Mouse (Mus musculus): ENCODE measurements around the gene Mcrip2. TPM values are rescaled to one million over a fixed set of nuclear protein-coding genes. Genes with fewer than 3 reads are reported as not detected.

Gene Mcrip2
- polyA plus RNA-seq, 1 experiment from 2014 or later = 11.1 TPM

GRCm38 (mm10) chr17:25880196-25880910 lies 11.8 kb upstream of the Mcrip2 start, which contains the start of gene Wfikkn1:
Wfikkn1 (minus strand) TSS chr17:25880858.
- no peaks in the 10 kb centered on the region for H3K27me3 ChIP-seq
- no peak within 1 kb of the TSS for H3K4me3 ChIP-seq
- H3K4me2 ChIP-seq = no peak within 1 kb of the TSS
- H3K9me3 ChIP-seq = no peaks in the 10 kb centered on the region
- peak within 1 kb of the TSS; percentile 11; the same call in 1 of the 2 replicates for H3K27ac ChIP-seq
- WGBS = 30% methylated on average over 5 of the region's 5 CpGs
- peaks cover 30% of the 10 kb centered on the region for H3K4me1 ChIP-seq
- H3K9ac ChIP-seq = peak within 1 kb of the TSS; percentile 41
- peaks cover 71% of the 10 kb centered on the region for H3K36me3 ChIP-seq
- ATAC-seq (ENCODE audit: insufficient number of reproducible peaks, insufficient read depth, low FRiP score, low TSS enrichment, low read depth) = no peak

GRCm38 (mm10) chr17:25879750-25880149 lies 11.2 kb upstream of the Mcrip2 start:
- H3K9ac ChIP-seq = 0 out of 2 replicates have a peak overlapping the region, but pooled peaks have one; percentile 16
- H3K4me3 ChIP-seq = no peak overlapping the region
- ATAC-seq (ENCODE audit: insufficient number of reproducible peaks, insufficient read depth, low FRiP score, low TSS enrichment, low read depth) = no peak
- no peak overlapping the region for H3K27ac ChIP-seq
- H3K27me3 ChIP-seq = no peaks in the 10 kb centered on the region
- peaks cover 65% of the 10 kb centered on the region for H3K36me3 ChIP-seq
- 69% methylated on average over 8 of the region's 8 CpGs for WGBS
- H3K4me2 ChIP-seq = no peak overlapping the region
- peaks cover 30% of the 10 kb centered on the region for H3K4me1 ChIP-seq
- H3K9me3 ChIP-seq = no peaks in the 10 kb centered on the region

- no peaks in the 10 kb centered on the region for H3K9me3 ChIP-seq
- no peaks in the 10 kb centered on the region for H3K27me3 ChIP-seq
- peaks cover 60% of the 10 kb centered on the region for H3K36me3 ChIP-seq
- H3K4me1 ChIP-seq = peaks cover 30% of the 10 kb centered on the region
- no peak overlapping the region for H3K9ac ChIP-seq
- H3K27ac ChIP-seq = no peak overlapping the region
- WGBS = 45% methylated on average over 4 of the region's 4 CpGs
- H3K4me3 ChIP-seq = no peak overlapping the region
- no peak overlapping the region for H3K4me2 ChIP-seq
- no peak for ATAC-seq (ENCODE audit: insufficient number of reproducible peaks, insufficient read depth, low FRiP score, low TSS enrichment, low read depth)
Observed at GRCm38 (mm10) chr17:25879261-25879660, 10.7 kb upstream of the Mcrip2 start.

- no peaks in the 10 kb centered on the region for H3K27me3 ChIP-seq
- no peak for ATAC-seq (ENCODE audit: insufficient number of reproducible peaks, insufficient read depth, low FRiP score, low TSS enrichment, low read depth)
- H3K27ac ChIP-seq = no peak overlapping the region
- no peaks in the 10 kb centered on the region for H3K9me3 ChIP-seq
- WGBS = 89% methylated on average over 19 of the region's 19 CpGs
- H3K9ac ChIP-seq = no peak overlapping the region
- no peak overlapping the region for H3K4me2 ChIP-seq
- H3K4me3 ChIP-seq = no peak overlapping the region
- H3K36me3 ChIP-seq = peaks cover 55% of the 10 kb centered on the region
- peaks cover 36% of the 10 kb centered on the region for H3K4me1 ChIP-seq
Observed at GRCm38 (mm10) chr17:25878611-25879180, 10.1 kb upstream of the Mcrip2 start.

- Histone ChIP-seq H3K27me3 (no peaks in the 10 kb centered on the region), H3K4me1 (peaks cover 36% of the 10 kb centered on the region), H3K9ac (no peak overlapping the region), H3K9me3 (no peaks in the 10 kb centered on the region), H3K36me3 (peaks cover 47% of the 10 kb centered on the region), H3K4me3 (no peak overlapping the region), H3K4me2 (no peak overlapping the region), H3K27ac (no peak overlapping the region)
- 91% methylated on average over 32 of the region's 32 CpGs for WGBS
- no peak for ATAC-seq (ENCODE audit: insufficient number of reproducible peaks, insufficient read depth, low FRiP score, low TSS enrichment, low read depth)
Observed at GRCm38 (mm10) chr17:25877741-25878610, 9.4 kb upstream of the Mcrip2 start.

- WGBS = 95% methylated on average over 3 of the region's 3 CpGs
- no peak for ATAC-seq (ENCODE audit: insufficient number of reproducible peaks, insufficient read depth, low FRiP score, low TSS enrichment, low read depth)
- Histone ChIP-seq H3K4me2 (no peak overlapping the region), H3K4me3 (no peak overlapping the region), H3K4me1 (peaks cover 36% of the 10 kb centered on the region), H3K36me3 (peaks cover 38% of the 10 kb centered on the region), H3K27me3 (no peaks in the 10 kb centered on the region), H3K9ac (no peak overlapping the region), H3K27ac (no peak overlapping the region), H3K9me3 (no peaks in the 10 kb centered on the region)
Observed at GRCm38 (mm10) chr17:25877025-25877424, 8.5 kb upstream of the Mcrip2 start.

GRCm38 (mm10) chr17:25876347-25876915 lies 7.9 kb upstream of the Mcrip2 start:
- H3K27ac ChIP-seq = no peak overlapping the region
- 54% methylated on average over 10 of the region's 10 CpGs for WGBS

GRCm38 (mm10) chr17:25875171-25876136 lies 6.9 kb upstream of the Mcrip2 start:
- 1% methylated on average over 59 of the region's 59 CpGs for WGBS
- peaks cover 26% of the 10 kb centered on the region for H3K36me3 ChIP-seq
- H3K4me1 ChIP-seq = peaks cover 25% of the 10 kb centered on the region
- peak; percentile 88 for ATAC-seq (ENCODE audit: insufficient number of reproducible peaks, insufficient read depth, low FRiP score, low TSS enrichment, low read depth)
- peak overlapping the region; percentile 94 for H3K4me2 ChIP-seq
- H3K9ac ChIP-seq = peak overlapping the region; percentile 84
- H3K9me3 ChIP-seq = no peaks in the 10 kb centered on the region
- no peaks in the 10 kb centered on the region for H3K27me3 ChIP-seq
- peak overlapping the region; percentile 80 for H3K4me3 ChIP-seq
- peak overlapping the region; percentile 93 for H3K27ac ChIP-seq

More at GRCm38 (mm10) chr17:25876347-25876915, 7.9 kb upstream of the Mcrip2 start:
- H3K4me3 ChIP-seq = peak overlapping the region; percentile 80
- H3K9ac ChIP-seq = peak overlapping the region; percentile 84
- H3K9me3 ChIP-seq = no peaks in the 10 kb centered on the region
- peaks cover 33% of the 10 kb centered on the region for H3K4me1 ChIP-seq
- peak overlapping the region; percentile 94 for H3K4me2 ChIP-seq
- peaks cover 32% of the 10 kb centered on the region for H3K36me3 ChIP-seq
- H3K27me3 ChIP-seq = no peaks in the 10 kb centered on the region
- ATAC-seq (ENCODE audit: insufficient number of reproducible peaks, insufficient read depth, low FRiP score, low TSS enrichment, low read depth) = no peak

GRCm38 (mm10) chr17:25874721-25875170 lies 6.2 kb upstream of the Mcrip2 start, which contains the start of gene Mettl26:
Mettl26 (plus strand) TSS chr17:25875074.
- peak within 1 kb of the TSS; percentile 94 for H3K4me2 ChIP-seq
- H3K27ac ChIP-seq = peak within 1 kb of the TSS; percentile 93
- peaks cover 21% of the 10 kb centered on the region for H3K4me1 ChIP-seq
- peak within 1 kb of the TSS; percentile 84 for H3K9ac ChIP-seq
- peak; percentile 74 for ATAC-seq (ENCODE audit: insufficient number of reproducible peaks, insufficient read depth, low FRiP score, low TSS enrichment, low read depth)
- no peaks in the 10 kb centered on the region for H3K9me3 ChIP-seq
- no peaks in the 10 kb centered on the region for H3K27me3 ChIP-seq
- H3K4me3 ChIP-seq = peak within 1 kb of the TSS; percentile 80
- WGBS = under 1% methylated on average over 25 of the region's 25 CpGs
- H3K36me3 ChIP-seq = peaks cover 23% of the 10 kb centered on the region

- no peak for ATAC-seq (ENCODE audit: insufficient number of reproducible peaks, insufficient read depth, low FRiP score, low TSS enrichment, low read depth)
- Histone ChIP-seq H3K36me3 (peaks cover 18% of the 10 kb centered on the region), H3K9me3 (no peaks in the 10 kb centered on the region), H3K4me2 (peak overlapping the region; percentile 94), H3K4me3 (peak overlapping the region; percentile 80), H3K4me1 (peaks cover 21% of the 10 kb centered on the region), H3K27me3 (no peaks in the 10 kb centered on the region), H3K27ac (peak overlapping the region; percentile 93), H3K9ac (peak overlapping the region; percentile 84)
- 5% methylated on average over 14 of the region's 14 CpGs for WGBS
Observed at GRCm38 (mm10) chr17:25874148-25874720, 5.7 kb upstream of the Mcrip2 start.
